Mouse (Mus musculus) lung, embryonic 15.5 days (tissue): ENCODE measurements around the gene Cltb. TPM values are rescaled to one million over a fixed set of nuclear protein-coding genes. Genes with fewer than 3 reads are reported as not detected.

ENCODE experiments used
- ATAC-seq: fragments of 200-750 bp; cut with Nextera tagmentation; 2 replicates; pipeline ENCODE4 v1.8.0; 2017; ENCODE audit warnings: moderate number of reproducible peaks, borderline replicate concordance; ENCODE audit not compliant: low FRiP score, low TSS enrichment; ENCODE audit errors: extremely low read depth
- H3K27ac ChIP-seq: fragments of 300-500 bp; sonication (generic); 2 replicates; pipeline ENCODE4 v1.5.1; 2015; ENCODE audit warnings: moderate library complexity, mild to moderate bottlenecking, inconsistent platforms
- H3K27me3 ChIP-seq: fragments of 300-500 bp; sonication (generic); 2 replicates; pipeline ENCODE4 v1.6.1; 2015; ENCODE audit warnings: inconsistent platforms
- H3K36me3 ChIP-seq: fragments of 300-500 bp; sonication (generic); 2 replicates; pipeline ENCODE4 v1.6.1; 2015; ENCODE audit warnings: inconsistent platforms
- H3K4me1 ChIP-seq: fragments of 300-500 bp; sonication (generic); 2 replicates; pipeline ENCODE4 v1.6.1; 2015; ENCODE audit warnings: inconsistent platforms
- H3K4me2 ChIP-seq: fragments of 300-500 bp; sonication (generic); 2 replicates; pipeline ENCODE4 v1.6.1; 2015; ENCODE audit warnings: inconsistent platforms, mild to moderate bottlenecking, moderate library complexity
- H3K4me3 ChIP-seq: fragments of 300-500 bp; sonication (generic); 2 replicates; pipeline ENCODE4 v1.5.1; 2015; ENCODE audit warnings: mild to moderate bottlenecking, inconsistent platforms
- H3K9ac ChIP-seq: fragments of 300-500 bp; sonication (generic); 2 replicates; pipeline ENCODE4 v1.6.1; 2015; ENCODE audit warnings: inconsistent platforms
- H3K9me3 ChIP-seq: fragments of 300-500 bp; sonication (generic); 2 replicates; pipeline ENCODE4 v1.6.1; 2016; ENCODE audit warnings: inconsistent platforms
- WGBS: fragments of 180-500 bp; shearing (Covaris S2); methylation state at CpG from one replicate; pipeline ENCODE4 v1.1.7; 2015; 5-methylcytosine and 5-hydroxymethylcytosine counted together
- polyA plus RNA-seq: library from polyadenylated mRNA; unstranded; fragments of >200 nt; fragmentation: Nextera tagmentation; extraction: Ambion mirVana; gene quantifications from 2 replicates; pipeline ENCODE4 v1.2.1, GENCODE M21; 2015

Gene Cltb
- polyA plus RNA-seq, 1 experiment from 2014 or later: 45.1 TPM

GRCm38 (mm10) chr13:54574854-54575481, 36.2 kb downstream of the Cltb start, which contains the start of gene Arl10:
TSS of gene Arl10 (plus strand) at chr13:54575015.
- ATAC-seq: peak; percentile 91
- WGBS: under 1% methylated on average over 55 of the region's 55 CpGs
- no peaks in the 10 kb centered on the region for H3K27me3 ChIP-seq
- peak within 1 kb of the TSS; percentile 78 for H3K4me3 ChIP-seq
- peak within 1 kb of the TSS; percentile 74 for H3K9ac ChIP-seq
- peak within 1 kb of the TSS; percentile 68 for H3K4me2 ChIP-seq
- peaks cover 14% of the 10 kb centered on the region for H3K4me1 ChIP-seq
- peak within 1 kb of the TSS; percentile 79 for H3K27ac ChIP-seq
- peaks cover 23% of the 10 kb centered on the region for H3K36me3 ChIP-seq
- H3K9me3 ChIP-seq: no peaks in the 10 kb centered on the region

GRCm38 (mm10) chr13:54572621-54573020, 38.5 kb downstream of the Cltb start:
- Histone ChIP-seq H3K27ac (no peak overlapping the region), H3K4me3 (no peak overlapping the region), H3K27me3 (no peaks in the 10 kb centered on the region), H3K36me3 (0 out of 2 replicates have a peak, but pooled peaks cover 7% of the 10 kb centered on the region), H3K4me2 (no peak overlapping the region), H3K9me3 (no peaks in the 10 kb centered on the region), H3K9ac (no peak overlapping the region), H3K4me1 (peaks cover 14% of the 10 kb centered on the region)
- 79% methylated on average over 4 of the region's 4 CpGs for WGBS
- ATAC-seq: no peak

DNA sequence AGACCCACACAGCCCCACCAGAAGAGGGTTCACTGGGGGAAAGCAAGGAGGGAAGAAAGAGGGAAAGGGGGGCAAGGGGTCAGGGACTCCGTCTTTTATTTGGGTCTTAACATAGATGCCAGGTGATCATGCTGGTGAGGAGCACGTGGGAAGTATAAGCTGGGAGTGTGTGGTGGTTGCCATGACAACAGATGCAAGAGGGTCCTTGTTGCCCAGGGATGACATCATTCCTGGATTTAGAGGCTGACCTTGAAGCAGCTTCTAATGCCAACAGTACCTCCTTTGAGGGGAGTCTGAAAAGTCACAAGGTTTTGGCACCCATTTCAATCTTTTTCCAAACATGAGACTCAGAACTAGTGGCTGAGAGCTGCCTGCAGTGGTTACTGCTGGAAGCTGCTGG, 39.5 kb downstream of the Cltb start:
- Histone ChIP-seq H3K4me3 (no peak overlapping the region), H3K9ac (no peak overlapping the region), H3K4me2 (no peak overlapping the region), H3K4me1 (peaks cover 12% of the 10 kb centered on the region), H3K9me3 (no peaks in the 10 kb centered on the region), H3K27ac (no peak overlapping the region), H3K27me3 (no peaks in the 10 kb centered on the region), H3K36me3 (no peaks in the 10 kb centered on the region)
- ATAC-seq: no peak
- 21% methylated on average over 2 of the region's 2 CpGs for WGBS

- Histone ChIP-seq H3K27me3 (no peaks in the 10 kb centered on the region), H3K36me3 (no peaks in the 10 kb centered on the region), H3K27ac (no peak overlapping the region), H3K9me3 (no peaks in the 10 kb centered on the region), H3K9ac (no peak overlapping the region), H3K4me3 (no peak overlapping the region), H3K4me2 (no peak overlapping the region), H3K4me1 (peaks cover 8% of the 10 kb centered on the region)
- WGBS: 68% methylated on average over 4 of the region's 4 CpGs
- ATAC-seq: no peak
Observed at GRCm38 (mm10) chr13:54570736-54571135, 40.4 kb downstream of the Cltb start.

DNA sequence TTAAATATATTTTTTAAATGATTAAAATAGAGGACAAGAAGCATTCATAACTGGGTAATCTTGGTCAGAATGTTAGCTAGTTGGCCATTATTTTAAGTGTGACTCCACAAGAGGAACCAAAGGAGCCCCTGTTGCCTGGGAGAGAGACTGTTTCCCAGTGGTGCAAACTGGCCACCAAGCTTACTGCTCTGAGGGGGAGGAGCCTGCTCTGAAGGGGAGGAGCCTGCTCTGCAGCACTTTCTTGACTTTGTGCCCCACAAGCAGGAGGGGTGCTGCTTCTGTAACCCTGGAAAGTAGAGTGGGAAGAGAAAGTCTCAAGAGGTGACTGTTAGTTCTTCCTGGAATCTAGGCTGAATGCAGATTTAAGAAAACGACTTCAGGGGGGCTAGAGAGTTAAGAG, 41.9 kb downstream of the Cltb start:
- H3K36me3 ChIP-seq: no peaks in the 10 kb centered on the region
- ATAC-seq: no peak

DNA sequence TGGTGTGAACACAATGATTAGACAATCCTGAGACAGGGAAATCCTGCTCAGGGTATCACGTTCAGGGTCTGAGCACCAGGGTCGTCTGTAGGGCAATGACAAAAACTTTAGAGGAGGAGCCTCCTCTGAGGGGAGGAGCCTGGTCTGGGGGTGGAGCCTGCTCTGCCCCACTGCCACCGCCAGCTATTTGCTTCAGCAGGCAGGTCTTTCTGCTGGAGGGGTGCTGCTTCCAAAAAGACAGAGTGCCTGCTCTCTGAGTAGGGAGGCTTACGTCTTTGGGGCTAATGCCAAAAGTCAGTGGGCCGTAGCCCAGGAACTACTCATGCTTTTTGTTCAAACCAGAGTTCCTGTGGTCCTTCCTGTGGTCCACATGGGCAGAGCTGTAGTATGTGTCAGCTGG, 42.8 kb downstream of the Cltb start:
- ATAC-seq: no peak
- no peak overlapping the region for H3K4me3 ChIP-seq
- no peak overlapping the region for H3K4me2 ChIP-seq
- no peaks in the 10 kb centered on the region for H3K9me3 ChIP-seq
- no peak overlapping the region for H3K27ac ChIP-seq
- 32% methylated on average over 5 of the region's 5 CpGs for WGBS
- H3K9ac ChIP-seq: no peak overlapping the region
- H3K36me3 ChIP-seq: no peaks in the 10 kb centered on the region
- no peaks in the 10 kb centered on the region for H3K27me3 ChIP-seq
- peaks cover 15% of the 10 kb centered on the region for H3K4me1 ChIP-seq

More for the DNA sequence above, 41.9 kb downstream of the Cltb start:
- Histone ChIP-seq H3K9me3 (no peaks in the 10 kb centered on the region), H3K27ac (no peak overlapping the region), H3K27me3 (no peaks in the 10 kb centered on the region), H3K4me1 (peaks cover 9% of the 10 kb centered on the region), H3K9ac (no peak overlapping the region), H3K4me3 (no peak overlapping the region), H3K4me2 (no peak overlapping the region)
- WGBS: 32% methylated on average over 1 of the region's 1 CpGs

GRCm38 (mm10) chr13:54565594-54566345, 45.4 kb downstream of the Cltb start:
- H3K9me3 ChIP-seq: no peaks in the 10 kb centered on the region
- peak overlapping the region; percentile 98 for H3K4me3 ChIP-seq
- WGBS: 50% methylated on average over 8 of the region's 8 CpGs
- H3K36me3 ChIP-seq: peaks cover 11% of the 10 kb centered on the region
- peak overlapping the region; percentile 71 for H3K4me2 ChIP-seq
- ATAC-seq: peak; percentile 60
- no peaks in the 10 kb centered on the region for H3K27me3 ChIP-seq
- H3K9ac ChIP-seq: no peak overlapping the region; the same call in 1 of the 2 replicates
- peaks cover 15% of the 10 kb centered on the region for H3K4me1 ChIP-seq
- H3K27ac ChIP-seq: peak overlapping the region; percentile 26; the same call in 1 of the 2 replicates

GRCm38 (mm10) chr13:54565201-54565581, 46.0 kb downstream of the Cltb start, which contains the start of gene 4833439L19Rik:
TSS of gene 4833439L19Rik (minus strand) at chr13:54565435.
- H3K36me3 ChIP-seq: peaks cover 16% of the 10 kb centered on the region
- WGBS: under 1% methylated on average over 27 of the region's 27 CpGs
- peaks cover 15% of the 10 kb centered on the region for H3K4me1 ChIP-seq
- H3K4me2 ChIP-seq: peak within 1 kb of the TSS; percentile 71
- no peaks in the 10 kb centered on the region for H3K27me3 ChIP-seq
- H3K27ac ChIP-seq: peak within 1 kb of the TSS; percentile 44; the same call in 1 of the 2 replicates
- peak; percentile 94 for ATAC-seq
- H3K9me3 ChIP-seq: no peaks in the 10 kb centered on the region
- H3K4me3 ChIP-seq: peak within 1 kb of the TSS; percentile 98
- H3K9ac ChIP-seq: peak within 1 kb of the TSS; percentile 96

GRCm38 (mm10) chr13:54564232-54565200, 46.6 kb downstream of the Cltb start:
- no peaks in the 10 kb centered on the region for H3K27me3 ChIP-seq
- H3K4me3 ChIP-seq: peak overlapping the region; percentile 98
- H3K36me3 ChIP-seq: peaks cover 23% of the 10 kb centered on the region
- 11% methylated on average over 37 of the region's 45 CpGs for WGBS
- peak overlapping the region; percentile 96 for H3K9ac ChIP-seq
- no peaks in the 10 kb centered on the region for H3K9me3 ChIP-seq
- peak overlapping the region; percentile 71 for H3K4me2 ChIP-seq
- peak overlapping the region; percentile 44; the same call in 1 of the 2 replicates for H3K27ac ChIP-seq
- peak; percentile 41 for ATAC-seq
- H3K4me1 ChIP-seq: peaks cover 15% of the 10 kb centered on the region

DNA sequence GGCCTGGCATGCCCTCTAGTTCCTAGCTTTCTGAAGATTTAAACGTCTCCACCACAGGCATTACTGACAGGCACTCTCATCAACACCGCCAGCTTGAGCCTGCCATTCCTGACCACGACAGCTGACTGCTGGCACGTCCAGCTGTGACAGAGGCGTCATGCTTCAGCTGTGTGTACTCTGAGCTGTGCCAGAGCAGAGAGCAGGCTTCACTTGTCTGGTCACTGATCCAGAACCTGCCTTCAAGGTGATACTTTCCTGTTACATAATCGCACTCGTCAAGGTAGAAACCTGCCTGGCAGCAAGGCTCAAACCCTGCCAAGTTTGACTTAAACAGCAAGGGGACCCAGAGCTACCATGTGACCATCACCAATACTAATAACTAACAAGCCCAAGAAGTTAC, 48.6 kb downstream of the Cltb start:
- H3K9me3 ChIP-seq: no peaks in the 10 kb centered on the region
- H3K36me3 ChIP-seq: peaks cover 42% of the 10 kb centered on the region
- 78% methylated on average over 7 of the region's 7 CpGs for WGBS
- H3K27me3 ChIP-seq: no peaks in the 10 kb centered on the region
- H3K9ac ChIP-seq: no peak overlapping the region
- peaks cover 15% of the 10 kb centered on the region for H3K4me1 ChIP-seq
- H3K27ac ChIP-seq: no peak overlapping the region
- no peak for ATAC-seq
- no peak overlapping the region for H3K4me2 ChIP-seq
- no peak overlapping the region for H3K4me3 ChIP-seq

- Histone ChIP-seq H3K9ac (no peak overlapping the region), H3K27me3 (no peaks in the 10 kb centered on the region), H3K27ac (no peak overlapping the region), H3K36me3 (peaks cover 60% of the 10 kb centered on the region), H3K4me2 (no peak overlapping the region), H3K4me3 (no peak overlapping the region), H3K4me1 (peaks cover 13% of the 10 kb centered on the region), H3K9me3 (no peaks in the 10 kb centered on the region)
- no peak for ATAC-seq
- 90% methylated on average over 7 of the region's 7 CpGs for WGBS
Observed at GRCm38 (mm10) chr13:54560608-54561007, 50.5 kb downstream of the Cltb start.
